ENCODE assay signal across 8 mouse cellular contexts in the genomic region with DNA sequence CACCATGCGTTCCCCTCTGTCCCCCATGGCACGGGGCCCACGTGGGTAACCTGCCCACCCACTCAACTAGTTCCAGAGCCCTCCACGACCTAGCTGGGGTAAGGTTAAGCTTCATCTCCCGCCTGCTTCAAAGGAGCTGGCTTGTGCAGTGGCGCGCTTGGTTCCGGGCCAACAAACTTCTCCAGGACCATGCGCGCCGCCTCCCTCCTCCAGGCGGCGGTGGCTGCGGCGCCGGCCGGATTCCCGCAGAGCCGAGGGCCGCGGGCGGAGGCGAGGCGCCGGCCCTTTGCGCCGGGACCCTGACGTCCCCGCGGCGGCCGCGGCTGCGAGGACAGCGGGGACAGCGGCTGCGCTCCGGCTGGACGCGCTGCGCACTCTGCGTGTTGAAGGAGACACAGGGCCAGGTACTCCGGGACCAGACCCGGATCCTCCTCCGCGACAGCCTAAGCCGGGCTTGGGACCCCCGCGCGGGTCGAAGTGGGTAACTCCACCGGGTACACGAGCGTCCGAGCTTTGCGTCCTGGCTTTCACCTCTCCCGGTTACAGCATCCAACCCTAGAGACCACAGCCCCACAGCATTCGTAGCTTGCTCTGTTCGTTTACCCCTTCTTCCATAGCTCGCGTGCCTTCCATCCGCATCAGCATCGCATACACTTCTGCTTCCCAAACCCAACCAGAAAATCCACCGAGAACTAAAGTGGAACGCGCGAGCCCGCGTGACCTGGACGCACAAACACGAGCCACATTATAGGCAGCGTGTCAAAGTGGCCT. TPM values are rescaled to one million over a fixed set of nuclear protein-coding genes. Genes with fewer than 3 reads are reported as not detected.
A peak's percentile ranks its signal among the peaks of the same experiment; 100 is the strongest.
DNase-seq lines count a peak whose midpoint lies in the region; ATAC-seq and TF ChIP-seq lines count a peak whose summit lies in the region.

No protein-coding gene starts in this region.

- DNase-seq in lung, adult 2 months = no peak
- DNase-seq in gastrocnemius, postnatal 10 days = peak; percentile 73
- peak; percentile 58 for DNase-seq in retina, embryonic 14.5 days (ENCODE audit: low spot score)
- DNase-seq in adipocyte (ENCODE audit: low spot score) = no peak

- H3K36me3 ChIP-seq in lung, embryonic 16.5 days (ENCODE audit: control insufficient read depth, insufficient read depth, low read length) = no peaks in the 10 kb centered on the region
- no peaks in the 10 kb centered on the region for H3K36me3 ChIP-seq in intestine, postnatal 0 days (ENCODE audit: control insufficient read depth, insufficient read depth)
- H3K36me3 ChIP-seq in liver, embryonic 12.5 days = no peaks in the 10 kb centered on the region

- H3K4me2 ChIP-seq in lung, embryonic 16.5 days (ENCODE audit: low read depth, low read length) = peak overlapping the region; percentile 83
- H3K4me2 ChIP-seq in intestine, postnatal 0 days (replicated peaks; ENCODE audit: low read depth) = peak overlapping the region; percentile 75
- peak overlapping the region; percentile 60 for H3K4me2 ChIP-seq in liver, embryonic 12.5 days

- peaks cover 7% of the 10 kb centered on the region; the same call in 1 of the 2 replicates for H3K4me1 ChIP-seq in lung, embryonic 16.5 days (replicated peaks; ENCODE audit: control insufficient read depth, insufficient read depth, low read length)
- H3K4me1 ChIP-seq in lung, adult 2 months (ENCODE audit: control insufficient read depth, insufficient read depth, low read length) = no peaks in the 10 kb centered on the region
- no peaks in the 10 kb centered on the region for H3K4me1 ChIP-seq in intestine, postnatal 0 days (replicated peaks; ENCODE audit: control insufficient read depth, insufficient read depth, low read length)
- no peaks in the 10 kb centered on the region for H3K4me1 ChIP-seq in liver, embryonic 12.5 days

- H3K9ac ChIP-seq in lung, embryonic 16.5 days (ENCODE audit: low read length) = peak overlapping the region; percentile 46
- H3K9ac ChIP-seq in intestine, postnatal 0 days (ENCODE audit: low read depth, low read length) = no peak overlapping the region
- H3K9ac ChIP-seq in liver, embryonic 12.5 days = no peak overlapping the region

- TF ChIP-seq POLR2A in lung, adult 2 months (IDR thresholded peaks at IDR 0.05; ENCODE audit: borderline replicate concordance, extremely low read depth, low read depth, low read length) = no peak

- no peaks in the 10 kb centered on the region for H3K9me3 ChIP-seq in lung, embryonic 16.5 days (ENCODE audit: control insufficient read depth, low read length)
- no peaks in the 10 kb centered on the region for H3K9me3 ChIP-seq in intestine, postnatal 0 days (ENCODE audit: control insufficient read depth)
- H3K9me3 ChIP-seq in liver, embryonic 12.5 days (replicated peaks) = no peaks in the 10 kb centered on the region

- H3K27ac ChIP-seq in lung, embryonic 16.5 days (ENCODE audit: low read length) = no peak overlapping the region
- H3K27ac ChIP-seq in intestine, postnatal 0 days (ENCODE audit: low read depth, low read length) = no peak overlapping the region
- no peak overlapping the region for H3K27ac ChIP-seq in liver, embryonic 12.5 days

- under 1% methylated on average over 64 of the region's 72 CpGs for whole genome bisulfite sequencing in lung, embryonic 16.5 days
- WGBS in lung, adult 2 months = 2% methylated on average over 68 of the region's 72 CpGs
- WGBS in intestine, postnatal 0 days = under 1% methylated on average over 69 of the region's 72 CpGs
- WGBS in liver, embryonic 12.5 days (ENCODE audit: insufficient replicate concordance) = 1% methylated on average over 72 of the region's 72 CpGs

- no peak for TF ChIP-seq CTCF in lung, adult 2 months (IDR thresholded peaks at IDR 0.05; ENCODE audit: insufficient read depth, low read length)
- TF ChIP-seq CTCF in intestine, postnatal 0 days (IDR thresholded peaks at IDR 0.05; ENCODE audit: low read depth) = peak; percentile 26; the same call in 1 of the 2 replicates

- peaks cover 37% of the 10 kb centered on the region for H3K27me3 ChIP-seq in lung, embryonic 16.5 days (ENCODE audit: control insufficient read depth, insufficient read depth, low read depth, low read length)
- peaks cover 33% of the 10 kb centered on the region for H3K27me3 ChIP-seq in intestine, postnatal 0 days (replicated peaks; ENCODE audit: control insufficient read depth, insufficient read depth, low read length)
- peaks cover 29% of the 10 kb centered on the region for H3K27me3 ChIP-seq in liver, embryonic 12.5 days (replicated peaks)

- peak overlapping the region; percentile 58 for H3K4me3 ChIP-seq in lung, embryonic 16.5 days (ENCODE audit: low read length)
- H3K4me3 ChIP-seq in lung, adult 2 months (replicated peaks; ENCODE audit: extremely low read depth, low read depth, low read length) = no peak overlapping the region
- H3K4me3 ChIP-seq in intestine, postnatal 0 days (ENCODE audit: low read depth, low read length) = peak overlapping the region; percentile 43
- peak overlapping the region; percentile 32 for H3K4me3 ChIP-seq in liver, embryonic 12.5 days

- ATAC-seq in lung, embryonic 16.5 days (ENCODE audit: low read depth) = peak; percentile 86
- ATAC-seq in common myeloid progenitor, adult 5-6 weeks (replicated peaks; ENCODE audit: low read depth, poor library complexity, severe bottlenecking) = peak; percentile 52
- ATAC-seq in intestine, postnatal 0 days = no peak
- ATAC-seq in liver, embryonic 12.5 days = no peak

RNA-seq across cellular contexts. Expression of a gene that starts 0.7 kb away (rescaled TPM):
- polyA plus RNA-seq in lung, embryonic 16.5 days (2015; fragmentation: Nextera tagmentation; extraction: Ambion mirVana) = 0.14 and 0.16 TPM in 2 replicates
- polyA plus RNA-seq in lung, adult 2 months (2012; rRNA removed) = 0.06 TPM in 1 of 2 replicates, not detected in the other
- total RNA-seq in common myeloid progenitor, adult 5-6 weeks (2017) = 0.34 and 0.55 TPM in 2 replicates
- total RNA-seq in gastrocnemius, postnatal 10 days (2021) = 1 to 10 TPM; 7.5 to 7.8 TPM
- 0.09 and 0.38 TPM in 2 replicates for polyA plus RNA-seq in intestine, postnatal 0 days (2015; fragmentation: Nextera tagmentation; extraction: Ambion mirVana)
- 0.02 TPM in 1 of 2 replicates, not detected in the other for polyA plus RNA-seq in liver, embryonic 12.5 days (2016; fragmentation: Nextera tagmentation; extraction: Ambion mirVana)

Comparison
In these comparisons a context has a peak if more than half of its experiments do, and no peak if none do; other contexts are left out.
1. ATAC-seq: peak in lung, embryonic 16.5 days (single experiment) and common myeloid progenitor, adult 5-6 weeks (single experiment); none in intestine, postnatal 0 days (single experiment) and liver, embryonic 12.5 days (single experiment).
2. DNase-seq: peak in gastrocnemius, postnatal 10 days (single experiment) and retina, embryonic 14.5 days (single experiment); none in lung, adult 2 months (single experiment) and adipocyte (single experiment).
3. Peak in every context shown above with its lines, with median percentiles within 50 percentile points of each other: H3K4me2 ChIP-seq.